Mouse (Mus musculus) forebrain, embryonic 15.5 days (tissue): ENCODE measurements around the gene Pigt. TPM values are rescaled to one million over a fixed set of nuclear protein-coding genes. Genes with fewer than 3 reads are reported as not detected.

ENCODE experiments used
- ATAC-seq: fragments of 200-750 bp; cut with Nextera tagmentation; replicated peaks from 2 replicates; pipeline ENCODE4 v1.8.0; 2017; ENCODE audit warnings: mild to moderate bottlenecking, moderate TSS enrichment, moderate library complexity
- H3K27ac ChIP-seq: fragments of 300-500 bp; sonication (generic); replicated peaks from 2 replicates; pipeline ENCODE4 v1.5.1; 2015; ENCODE audit warnings: mild to moderate bottlenecking, inconsistent platforms
- H3K27me3 ChIP-seq: fragments of 300-500 bp; sonication (generic); 2 replicates; pipeline ENCODE4 v1.6.1; 2015; ENCODE audit warnings: inconsistent platforms
- H3K36me3 ChIP-seq: fragments of 300-500 bp; sonication (generic); 2 replicates; pipeline ENCODE4 v1.6.1; 2015; ENCODE audit warnings: mild to moderate bottlenecking, inconsistent platforms
- H3K4me1 ChIP-seq: fragments of 300-500 bp; sonication (generic); 2 replicates; pipeline ENCODE4 v1.6.1; 2015; ENCODE audit warnings: inconsistent platforms
- H3K4me2 ChIP-seq: fragments of 300-500 bp; sonication (generic); replicated peaks from 2 replicates; pipeline ENCODE4 v1.6.1; 2015; ENCODE audit warnings: mild to moderate bottlenecking, inconsistent platforms
- H3K4me3 ChIP-seq: fragments of 300-500 bp; sonication (generic); 2 replicates; pipeline ENCODE4 v1.5.1; 2015; ENCODE audit warnings: mild to moderate bottlenecking, inconsistent platforms
- H3K9ac ChIP-seq: fragments of 300-500 bp; sonication (generic); replicated peaks from 2 replicates; pipeline ENCODE4 v1.6.1; 2015; ENCODE audit warnings: mild to moderate bottlenecking, inconsistent platforms
- H3K9me3 ChIP-seq: fragments of 300-500 bp; sonication (generic); 2 replicates; pipeline ENCODE4 v1.6.1; 2016; ENCODE audit warnings: inconsistent platforms
- WGBS: fragments of 180-500 bp; shearing (Covaris S2); methylation state at CpG from one replicate; pipeline ENCODE4 v1.1.7; 2015; ENCODE audit warnings: mixed read lengths; 5-methylcytosine and 5-hydroxymethylcytosine counted together
- polyA plus RNA-seq: library from polyadenylated mRNA; unstranded; fragments of >200 nt; fragmentation: Nextera tagmentation; extraction: Ambion mirVana; gene quantifications from 2 replicates; pipeline ENCODE4 v1.2.1, GENCODE M21; 2015

The Pigt gene
- polyA plus RNA-seq, 1 experiment from 2014 or later, result 55.5 TPM

- no peaks in the 10 kb centered on the region for H3K36me3 ChIP-seq
- no peak overlapping the region for H3K4me3 ChIP-seq
- H3K4me2 ChIP-seq, result no peak overlapping the region
- H3K9ac ChIP-seq, result no peak overlapping the region
- H3K27ac ChIP-seq, result no peak overlapping the region
- 88% methylated on average over 3 of the region's 3 CpGs for WGBS
- no peaks in the 10 kb centered on the region for H3K9me3 ChIP-seq
- no peak for ATAC-seq
- H3K27me3 ChIP-seq, result no peaks in the 10 kb centered on the region
- H3K4me1 ChIP-seq, result peaks cover 8% of the 10 kb centered on the region; the same call in 1 of the 2 replicates
Observed at GRCm38 (mm10) chr2:164514916-164515315, 17.6 kb downstream of the Pigt start.

DNA sequence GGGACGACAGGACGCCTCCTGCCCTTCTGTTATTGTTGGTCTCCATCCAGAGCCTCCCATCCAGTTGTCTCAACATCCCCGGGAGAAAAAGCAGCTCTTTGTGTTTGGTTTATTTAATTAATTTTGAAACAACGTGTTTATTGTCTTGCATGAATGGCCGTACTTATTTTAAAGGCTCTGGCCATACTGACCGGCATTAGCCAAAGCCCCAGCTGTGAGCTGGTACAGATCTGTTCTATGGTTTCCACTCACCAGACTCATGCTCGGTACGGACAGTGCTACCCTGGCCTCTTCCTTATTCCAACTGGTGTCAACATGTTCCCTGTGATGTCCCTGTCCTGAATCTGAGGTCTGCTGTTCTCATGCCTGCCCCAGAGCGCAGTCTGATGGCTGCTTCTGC, 18.6 kb downstream of the Pigt start:
- Histone ChIP-seq H3K27ac (no peak overlapping the region), H3K4me3 (no peak overlapping the region), H3K4me2 (no peak overlapping the region), H3K36me3 (no peaks in the 10 kb centered on the region), H3K27me3 (no peaks in the 10 kb centered on the region), H3K4me1 (peaks cover 8% of the 10 kb centered on the region; the same call in 1 of the 2 replicates), H3K9ac (no peak overlapping the region), H3K9me3 (no peaks in the 10 kb centered on the region)
- WGBS, result 79% methylated on average over 9 of the region's 9 CpGs
- no peak for ATAC-seq

DNA sequence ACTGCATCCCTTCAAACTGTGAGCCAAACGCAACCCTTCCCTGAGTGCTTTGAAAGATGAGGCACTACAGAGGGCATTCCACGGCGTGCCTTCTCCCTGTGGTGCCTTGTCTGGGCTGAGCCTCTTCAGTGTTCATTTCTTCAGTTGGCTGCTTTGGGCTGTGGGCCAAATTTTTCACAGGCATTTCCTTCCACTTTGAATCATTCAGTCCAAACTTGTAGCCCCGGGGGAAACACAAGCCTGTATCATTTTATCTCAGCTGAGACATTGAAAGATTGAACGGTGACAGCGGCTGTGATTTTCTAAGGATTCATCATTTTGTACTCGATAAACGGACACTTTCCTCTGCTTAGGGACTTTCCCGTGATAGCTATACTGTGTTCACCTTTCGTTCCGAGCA, 19.3 kb downstream of the Pigt start:
- Histone ChIP-seq H3K4me1 (peaks cover 8% of the 10 kb centered on the region; the same call in 1 of the 2 replicates), H3K9ac (no peak overlapping the region), H3K4me2 (no peak overlapping the region), H3K36me3 (no peaks in the 10 kb centered on the region), H3K27ac (no peak overlapping the region), H3K4me3 (no peak overlapping the region), H3K27me3 (no peaks in the 10 kb centered on the region), H3K9me3 (no peaks in the 10 kb centered on the region)
- ATAC-seq, result no peak
- 88% methylated on average over 11 of the region's 11 CpGs for WGBS

DNA sequence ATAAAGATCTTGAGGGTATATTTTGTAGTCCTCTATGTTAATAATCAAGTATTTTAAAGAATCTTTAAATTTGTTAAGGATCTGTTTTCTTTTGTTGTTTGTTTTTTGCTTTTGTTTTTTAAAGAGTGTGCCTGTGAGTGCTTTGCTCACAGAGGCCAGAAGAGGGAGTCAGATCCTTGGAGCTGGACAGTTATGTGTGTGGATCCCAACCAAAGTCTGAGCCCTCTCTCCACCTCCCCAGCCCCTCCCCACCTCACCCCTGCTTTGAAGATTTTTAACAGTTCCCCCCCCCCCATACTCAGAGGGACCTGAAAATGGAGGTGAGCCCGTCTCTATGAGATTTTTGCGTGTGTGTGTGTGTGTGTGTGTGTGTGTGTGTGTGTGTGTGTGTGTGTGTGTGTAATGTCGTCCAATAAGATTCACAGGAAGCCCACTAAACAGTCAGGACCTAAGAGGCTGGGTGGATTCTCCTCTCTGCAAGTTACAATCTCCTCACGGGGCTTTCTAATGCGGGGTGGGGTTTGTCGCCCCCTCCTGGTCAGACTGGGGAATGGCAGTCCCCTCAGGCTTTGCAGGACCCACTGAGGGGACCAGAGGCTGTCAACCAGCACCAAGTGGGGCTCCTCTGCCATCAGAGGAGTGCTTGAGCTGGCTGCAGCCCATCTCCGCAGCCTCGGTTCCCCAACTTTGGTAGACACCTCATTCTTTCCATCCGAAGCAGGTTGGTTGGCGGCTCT, 20.3 kb downstream of the Pigt start:
- no peaks in the 10 kb centered on the region for H3K36me3 ChIP-seq
- H3K4me2 ChIP-seq, result no peak overlapping the region
- 37% methylated on average over 9 of the region's 10 CpGs for WGBS
- peak overlapping the region; percentile 43; the same call in 1 of the 2 replicates for H3K27ac ChIP-seq
- H3K9ac ChIP-seq, result no peak overlapping the region
- no peaks in the 10 kb centered on the region for H3K9me3 ChIP-seq
- H3K4me1 ChIP-seq, result peaks cover 12% of the 10 kb centered on the region; the same call in 1 of the 2 replicates
- no peaks in the 10 kb centered on the region for H3K27me3 ChIP-seq
- no peak overlapping the region for H3K4me3 ChIP-seq
- no peak for ATAC-seq

- no peak for ATAC-seq
- H3K4me3 ChIP-seq, result no peak overlapping the region
- H3K9ac ChIP-seq, result no peak overlapping the region
- no peaks in the 10 kb centered on the region for H3K36me3 ChIP-seq
- WGBS, result 41% methylated on average over 11 of the region's 11 CpGs
- no peaks in the 10 kb centered on the region for H3K27me3 ChIP-seq
- peaks cover 12% of the 10 kb centered on the region; the same call in 1 of the 2 replicates for H3K4me1 ChIP-seq
- H3K9me3 ChIP-seq, result no peaks in the 10 kb centered on the region
- peak overlapping the region; percentile 43 for H3K27ac ChIP-seq
- no peak overlapping the region for H3K4me2 ChIP-seq
Observed at GRCm38 (mm10) chr2:164518266-164519170, 21.2 kb downstream of the Pigt start.

GRCm38 (mm10) chr2:164519171-164519526, 21.8 kb downstream of the Pigt start:
- WGBS, result 55% methylated on average over 6 of the region's 6 CpGs
- no peak overlapping the region for H3K4me3 ChIP-seq
- ATAC-seq, result no peak
- no peaks in the 10 kb centered on the region for H3K9me3 ChIP-seq
- peak overlapping the region; percentile 43; the same call in 1 of the 2 replicates for H3K27ac ChIP-seq
- H3K27me3 ChIP-seq, result no peaks in the 10 kb centered on the region
- H3K4me2 ChIP-seq, result no peak overlapping the region
- H3K36me3 ChIP-seq, result no peaks in the 10 kb centered on the region
- H3K4me1 ChIP-seq, result peaks cover 12% of the 10 kb centered on the region; the same call in 1 of the 2 replicates
- H3K9ac ChIP-seq, result no peak overlapping the region

- H3K4me1 ChIP-seq, result peaks cover 12% of the 10 kb centered on the region; the same call in 1 of the 2 replicates
- no peaks in the 10 kb centered on the region for H3K27me3 ChIP-seq
- no peak overlapping the region for H3K4me2 ChIP-seq
- 15% methylated on average over 3 of the region's 3 CpGs for WGBS
- ATAC-seq, result no peak
- no peak overlapping the region for H3K9ac ChIP-seq
- no peak overlapping the region for H3K4me3 ChIP-seq
- no peaks in the 10 kb centered on the region for H3K36me3 ChIP-seq
- H3K27ac ChIP-seq, result no peak overlapping the region
- no peaks in the 10 kb centered on the region for H3K9me3 ChIP-seq
Observed at GRCm38 (mm10) chr2:164520782-164521181, 23.5 kb downstream of the Pigt start.

GRCm38 (mm10) chr2:164521841-164522240, 24.5 kb downstream of the Pigt start:
- no peak overlapping the region for H3K4me2 ChIP-seq

GRCm38 (mm10) chr2:164522280-164522679, 25.0 kb downstream of the Pigt start:
- WGBS, result 29% methylated on average over 8 of the region's 8 CpGs
- no peak overlapping the region for H3K27ac ChIP-seq
- no peak overlapping the region for H3K9ac ChIP-seq
- H3K4me2 ChIP-seq, result no peak overlapping the region
- no peaks in the 10 kb centered on the region for H3K9me3 ChIP-seq
- no peak for ATAC-seq
- no peak overlapping the region for H3K4me3 ChIP-seq
- no peaks in the 10 kb centered on the region for H3K36me3 ChIP-seq
- H3K27me3 ChIP-seq, result no peaks in the 10 kb centered on the region
- peaks cover 12% of the 10 kb centered on the region; the same call in 1 of the 2 replicates for H3K4me1 ChIP-seq

More at GRCm38 (mm10) chr2:164521841-164522240, 24.5 kb downstream of the Pigt start:
- no peak overlapping the region for H3K4me3 ChIP-seq
- H3K36me3 ChIP-seq, result no peaks in the 10 kb centered on the region
- no peaks in the 10 kb centered on the region for H3K27me3 ChIP-seq
- no peak overlapping the region for H3K9ac ChIP-seq
- WGBS, result 13% methylated on average over 11 of the region's 11 CpGs
- H3K4me1 ChIP-seq, result peaks cover 12% of the 10 kb centered on the region; the same call in 1 of the 2 replicates
- no peaks in the 10 kb centered on the region for H3K9me3 ChIP-seq
- H3K27ac ChIP-seq, result no peak overlapping the region
- no peak for ATAC-seq

- Histone ChIP-seq H3K4me1 (peaks cover 12% of the 10 kb centered on the region; the same call in 1 of the 2 replicates), H3K9ac (no peak overlapping the region), H3K9me3 (no peaks in the 10 kb centered on the region), H3K27ac (no peak overlapping the region), H3K4me3 (no peak overlapping the region), H3K4me2 (no peak overlapping the region), H3K36me3 (no peaks in the 10 kb centered on the region), H3K27me3 (no peaks in the 10 kb centered on the region)
- ATAC-seq, result no peak
- 77% methylated on average over 10 of the region's 10 CpGs for WGBS
Observed at GRCm38 (mm10) chr2:164523301-164523773, 26.0 kb downstream of the Pigt start.

DNA sequence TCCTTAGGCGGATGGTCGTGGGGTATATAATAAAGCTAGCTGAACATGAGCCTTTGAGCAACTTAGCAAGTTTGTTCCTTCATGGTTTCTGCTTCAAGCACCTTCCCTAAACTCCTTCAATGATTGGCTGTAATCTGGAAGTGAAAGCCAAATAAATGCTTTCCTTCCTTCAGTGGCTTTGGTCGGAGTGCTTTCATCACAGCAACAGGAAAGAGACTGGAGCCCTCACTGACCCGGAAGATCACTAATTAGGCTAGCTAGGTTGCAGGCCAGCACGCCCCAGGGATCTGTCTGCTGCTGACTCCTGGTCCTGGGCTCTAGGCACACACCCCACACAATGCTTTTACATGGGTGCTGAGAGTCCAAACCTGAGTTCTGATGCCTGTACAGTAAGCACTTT, 31.2 kb downstream of the Pigt start:
- Histone ChIP-seq H3K36me3 (no peaks in the 10 kb centered on the region), H3K4me3 (no peak overlapping the region), H3K27me3 (no peaks in the 10 kb centered on the region), H3K9me3 (no peaks in the 10 kb centered on the region), H3K27ac (no peak overlapping the region), H3K4me1 (no peaks in the 10 kb centered on the region), H3K4me2 (no peak overlapping the region), H3K9ac (no peak overlapping the region)
- ATAC-seq, result no peak
- 60% methylated on average over 5 of the region's 5 CpGs for whole genome bisulfite sequencing

DNA sequence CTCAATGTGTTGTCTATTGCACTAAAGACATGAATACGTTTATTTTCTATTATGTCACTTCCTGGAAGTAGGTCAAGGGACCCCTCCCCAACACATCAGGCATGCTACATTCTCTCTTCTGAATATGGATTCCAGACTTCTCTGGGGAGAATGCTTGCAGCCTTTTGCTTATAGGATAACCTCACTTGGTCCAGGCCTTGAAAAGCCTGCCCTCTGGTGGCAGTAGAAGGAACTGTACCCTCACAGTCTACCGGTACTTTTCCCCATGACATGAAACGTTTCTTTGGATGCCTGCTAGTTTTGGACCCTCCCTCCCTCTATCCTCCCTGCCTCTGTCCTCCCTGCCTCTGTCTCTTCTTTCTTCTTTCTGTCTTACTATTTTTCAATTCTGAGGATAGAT, 33.8 kb downstream of the Pigt start:
- H3K9me3 ChIP-seq, result no peaks in the 10 kb centered on the region
- 4% methylated on average over 3 of the region's 3 CpGs for whole genome bisulfite sequencing
- no peaks in the 10 kb centered on the region for H3K36me3 ChIP-seq
- H3K27me3 ChIP-seq, result no peaks in the 10 kb centered on the region
- H3K27ac ChIP-seq, result no peak overlapping the region
- no peak overlapping the region for H3K4me2 ChIP-seq
- no peak overlapping the region for H3K9ac ChIP-seq
- H3K4me1 ChIP-seq, result no peaks in the 10 kb centered on the region
- no peak overlapping the region for H3K4me3 ChIP-seq
- no peak for ATAC-seq
